Mouse (Mus musculus): ENCODE data around the gene Oip5.

GRCm38 (mm10) chr2:119621302-119621701 lies 3.0 kb upstream of the Oip5 start:
- TF ChIP-seq POLR2A (IDR thresholded peaks at IDR 0.05; ENCODE audit: borderline replicate concordance, control insufficient read depth, low read depth, low read length) (no peak), CTCF (IDR thresholded peaks at IDR 0.05; ENCODE audit: control insufficient read depth, insufficient read depth, low read length) (no peak)

Data from bone marrow, adult 2 months (tissue).